Mouse (Mus musculus) bone marrow macrophage, adult 2 months (primary cell): Measurements from ENCODE around the gene Kars.

ENCODE experiments used
- CTCF ChIP-seq: IDR thresholded peaks from 2 replicates; pipeline ENCODE4 v1.5.1; 2012; ENCODE audit warnings: low read depth, mild to moderate bottlenecking, low read length, moderate library complexity
- POLR2A ChIP-seq: IDR thresholded peaks from 2 replicates; pipeline ENCODE4 v1.6.1; 2012; ENCODE audit warnings: mild to moderate bottlenecking, low read depth, low read length, borderline replicate concordance

- no peak for TF ChIP-seq POLR2A
- no peak for TF ChIP-seq CTCF
Observed at GRCm38 (mm10) chr8:111947954-111948353, 63.2 kb downstream of the Kars start.
